Mouse (Mus musculus) layer of hippocampus, postnatal 25 days (tissue): ENCODE data around the gene Herc1. TPM values are rescaled to one million over a fixed set of nuclear protein-coding genes. Genes with fewer than 3 reads are reported as not detected.

Source experiments
- DNase-seq, 2 experiments: peaks; one replicate each; pipeline ENCODE4 v3.0.0; 2022; ENCODE audit warnings: mixed read lengths in 2 of 2, low spot score in 1 of 2; ENCODE audit errors: extremely low spot score in 1 of 2
- total RNA-seq, 2 experiments: library from RNA; stranded (reverse); gene quantifications; 2 replicates each; pipeline ENCODE4 v1.2.3; 2021

Gene Herc1
- 100 to 1,000 TPM in 1 of 2 experiments, 10 to 100 TPM in 1; 95.4 to 121 TPM for total RNA-seq

DNA sequence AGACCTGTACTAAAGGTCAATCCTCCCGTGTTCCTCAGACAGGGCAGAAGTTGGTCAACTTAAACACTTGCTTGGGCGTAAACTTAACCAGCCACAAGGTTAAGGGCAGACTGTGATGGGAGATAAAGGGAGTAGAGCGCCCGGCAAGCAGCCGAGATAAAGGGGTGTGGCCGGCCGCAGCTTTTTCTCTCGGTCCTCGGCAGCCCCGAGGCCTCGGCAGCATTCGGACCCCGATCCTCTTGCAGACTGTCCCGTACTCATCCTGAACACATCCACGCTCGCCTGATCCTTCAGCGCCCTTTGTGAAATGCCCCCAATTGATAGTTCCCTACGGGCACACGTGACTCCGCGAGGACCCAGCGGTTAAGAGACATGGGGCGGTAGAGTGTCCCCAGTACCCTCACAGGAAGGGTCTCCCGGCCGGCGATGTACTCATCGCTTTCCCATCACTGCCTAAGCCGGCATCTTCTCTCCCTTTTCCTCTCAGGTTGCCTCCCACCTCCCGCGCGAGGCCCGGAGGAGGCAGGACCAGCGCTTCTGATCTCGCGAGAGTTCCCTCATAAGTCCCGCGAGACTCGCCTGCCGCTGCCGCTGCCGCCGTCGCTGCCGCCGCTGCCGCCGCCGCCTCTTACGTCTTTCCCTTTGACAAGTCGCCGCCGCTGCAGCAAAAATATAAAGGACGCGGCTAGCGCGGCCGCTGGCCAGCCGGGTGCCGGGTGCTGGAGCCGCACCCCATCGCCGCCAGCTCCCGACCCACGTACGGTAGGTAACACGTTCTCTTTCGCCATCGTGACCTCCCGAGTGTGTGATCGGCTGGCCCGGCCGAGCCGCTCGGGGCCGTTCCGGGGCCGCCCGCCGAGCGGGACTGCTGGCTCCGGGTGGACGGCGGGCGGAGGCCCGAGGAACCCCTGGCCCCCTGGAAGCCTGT lies at the start of gene Herc1:
TSS of gene Herc1 (plus strand) at position 591 of the 928 bp plus-strand sequence.
- DNase-seq = peak; percentile 91

DNA sequence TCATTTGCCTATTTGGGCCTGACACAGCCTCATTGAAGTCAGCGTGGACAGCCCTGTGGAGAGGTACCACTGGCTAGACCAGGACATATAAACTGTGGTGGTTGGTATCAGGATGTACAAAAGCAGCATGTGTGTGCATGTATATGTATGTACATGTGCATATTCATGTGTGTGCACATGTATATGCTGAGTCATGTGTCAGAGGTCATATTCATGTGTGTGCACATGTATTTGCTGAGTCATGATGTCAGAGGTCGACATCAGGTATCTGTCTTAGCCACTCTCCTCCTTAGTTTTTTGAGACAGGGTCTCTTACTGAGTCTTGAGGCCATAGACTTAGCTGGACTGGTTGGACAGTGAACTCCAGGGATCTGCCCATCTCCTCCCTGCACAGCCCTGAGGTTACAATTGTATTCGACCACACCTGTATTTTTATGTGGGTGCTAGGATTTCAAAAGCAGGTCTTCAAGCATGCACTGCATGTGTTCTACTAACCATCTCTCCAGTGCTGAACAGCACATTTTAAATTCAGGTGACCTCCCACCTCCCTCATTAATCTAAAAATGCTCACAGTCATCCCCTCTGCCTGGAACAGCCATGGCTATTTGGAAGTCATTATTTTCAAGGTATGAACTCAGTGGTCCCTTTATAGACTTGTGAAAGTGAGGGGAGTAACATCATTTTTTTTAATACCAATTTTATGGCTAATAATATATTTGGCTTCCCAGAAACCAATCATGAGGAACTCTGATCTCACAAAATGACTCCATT lies 45.7 kb upstream of the Herc1 start:
- no peak for DNase-seq

DNA sequence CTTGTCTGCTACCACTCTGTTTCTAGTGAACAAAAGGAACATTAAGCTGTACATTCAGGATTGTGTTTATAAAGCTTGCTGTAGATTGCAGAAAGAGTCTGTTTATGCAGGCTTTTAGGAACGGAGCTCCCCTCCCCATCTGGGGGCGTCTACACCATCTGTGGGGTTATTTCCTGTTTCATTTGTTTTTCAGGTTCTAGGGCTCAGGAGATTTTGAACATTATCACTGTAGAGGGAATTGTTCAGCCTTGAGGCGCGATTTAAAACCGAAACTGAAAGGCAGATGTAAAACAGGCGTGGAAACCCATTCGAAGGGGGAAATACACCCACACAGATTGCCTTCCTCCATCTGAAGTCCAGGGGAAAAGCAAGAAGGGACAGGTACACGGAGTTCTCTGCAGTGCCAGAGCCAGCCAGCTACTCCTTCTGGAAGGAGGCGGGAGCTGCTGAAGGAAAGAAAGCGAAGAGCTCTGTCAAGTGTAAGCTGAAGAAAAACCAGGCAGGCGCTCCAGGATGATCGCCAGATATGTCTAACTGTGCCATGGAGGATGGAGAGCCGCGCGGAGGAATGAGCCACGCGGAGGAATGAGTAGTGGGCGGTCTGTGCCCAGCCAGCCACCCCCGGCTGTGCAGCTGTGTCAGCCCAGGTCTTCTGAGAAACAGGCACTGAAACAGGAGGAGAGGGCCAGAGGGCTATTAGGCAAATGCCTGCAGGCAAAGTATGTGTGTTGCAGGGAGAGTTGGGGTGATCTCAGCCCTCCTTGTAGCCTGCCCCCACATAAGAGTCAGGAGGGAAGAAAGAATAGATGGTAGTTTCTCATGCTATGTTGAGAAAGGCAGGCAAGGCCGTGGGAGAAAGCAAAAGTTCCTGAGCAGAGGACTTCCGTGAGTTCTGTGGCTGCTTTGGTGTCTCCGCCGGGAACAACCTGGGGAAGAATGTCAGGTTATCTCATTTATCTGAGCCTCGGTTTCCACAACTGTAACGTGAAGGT lies 44.8 kb upstream of the Herc1 start:
- DNase-seq = peak; percentile 42 to 51

DNA sequence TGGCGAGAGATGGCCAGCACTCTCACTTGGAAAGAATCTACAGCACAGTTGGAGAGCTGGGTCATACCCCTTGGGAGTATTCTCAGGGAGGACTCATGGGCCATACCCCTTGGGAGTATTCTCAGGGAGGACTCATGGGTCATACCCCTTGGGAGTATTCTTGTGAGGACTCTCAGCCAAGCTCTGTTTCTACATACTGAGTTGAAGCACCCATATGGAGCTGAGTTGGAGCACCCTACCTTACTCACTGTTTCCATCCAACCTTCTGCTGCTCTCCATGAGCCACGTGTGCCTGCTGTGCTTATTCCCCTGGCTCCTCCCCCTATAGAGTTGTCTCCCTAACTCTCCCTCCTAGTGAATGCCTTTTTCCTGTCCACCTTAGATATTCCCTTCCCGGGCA lies 43.8 kb upstream of the Herc1 start:
- no peak for DNase-seq

DNA sequence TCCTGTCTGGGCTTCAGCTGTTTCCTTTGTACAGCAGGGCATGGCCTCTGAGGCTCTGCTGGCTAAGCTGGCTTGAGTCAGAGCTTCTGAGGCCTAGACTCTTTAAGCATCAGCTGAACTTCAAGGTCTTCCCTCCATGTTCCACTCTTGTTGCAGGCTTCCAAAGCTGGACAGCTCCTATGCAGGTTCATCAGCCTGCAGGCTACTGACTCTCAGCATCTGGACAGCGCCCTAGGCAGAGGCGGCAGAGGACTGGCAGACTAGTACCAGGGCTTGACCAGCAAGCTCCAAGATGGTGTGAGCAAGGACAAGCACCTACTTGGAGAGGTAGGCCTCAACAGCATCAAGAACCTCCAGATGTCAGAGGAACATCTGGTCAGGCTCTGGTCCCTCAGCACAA lies 42.9 kb upstream of the Herc1 start:
- DNase-seq = no peak

DNA sequence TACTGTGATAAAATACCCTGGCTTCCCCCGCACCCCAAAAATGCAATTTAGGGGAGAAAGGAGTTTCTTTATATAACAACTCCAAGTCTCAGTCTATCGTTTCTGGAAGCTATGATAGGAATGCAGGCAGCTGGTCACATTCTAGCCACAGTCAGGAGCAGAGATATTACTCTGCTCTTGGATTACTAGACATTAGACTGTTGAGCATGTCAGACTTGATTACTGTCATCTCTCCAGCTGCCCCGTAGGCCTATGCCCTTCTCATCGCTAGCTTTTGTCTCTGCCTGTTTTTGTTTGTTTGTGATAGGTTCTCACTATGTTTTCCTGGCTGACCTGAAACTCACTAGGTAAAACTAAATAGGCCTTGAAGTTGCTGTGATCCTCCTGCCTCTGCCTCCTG lies 41.5 kb upstream of the Herc1 start:
- no peak for DNase-seq

DNA sequence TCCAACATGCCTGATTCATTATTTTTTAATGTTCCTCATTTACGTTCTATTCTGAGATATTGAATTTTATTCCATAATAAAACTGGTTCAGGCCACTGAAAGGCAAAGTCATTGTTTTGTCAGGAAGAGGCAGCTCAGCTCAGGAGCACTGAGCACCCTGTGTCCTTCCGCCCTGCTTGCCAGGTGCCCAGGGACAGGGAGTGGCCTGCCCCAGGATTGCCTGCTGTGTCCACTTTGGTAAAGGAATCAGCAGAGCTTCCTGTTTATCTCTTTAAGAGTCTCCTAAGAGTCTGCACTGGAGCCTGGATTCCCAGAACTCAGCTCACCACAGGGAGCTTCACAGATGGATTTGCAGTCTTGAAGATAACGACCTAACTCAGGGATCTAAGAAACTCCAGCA lies 38.8 kb upstream of the Herc1 start:
- no peak for DNase-seq

DNA sequence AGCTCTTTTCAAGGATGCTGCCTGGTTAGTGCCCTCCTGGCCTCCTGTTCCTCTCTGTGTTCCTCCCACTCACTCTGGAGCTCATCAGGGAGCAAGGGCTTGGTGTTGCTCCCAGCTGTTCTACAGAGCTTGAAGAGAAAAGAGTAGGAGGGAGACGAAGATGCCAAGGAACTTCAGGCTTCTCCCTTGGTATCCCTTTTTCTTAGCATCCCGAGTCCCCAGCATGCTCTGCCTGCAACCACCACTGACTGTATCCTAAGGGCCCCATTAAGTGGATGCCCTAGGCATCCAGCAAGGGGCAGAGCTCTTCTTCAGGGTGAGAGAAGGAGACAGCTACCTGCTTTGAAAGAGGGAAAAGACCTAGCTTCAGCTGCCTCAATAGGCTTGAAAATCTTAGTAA lies 33.6 kb upstream of the Herc1 start:
- no peak for DNase-seq

DNA sequence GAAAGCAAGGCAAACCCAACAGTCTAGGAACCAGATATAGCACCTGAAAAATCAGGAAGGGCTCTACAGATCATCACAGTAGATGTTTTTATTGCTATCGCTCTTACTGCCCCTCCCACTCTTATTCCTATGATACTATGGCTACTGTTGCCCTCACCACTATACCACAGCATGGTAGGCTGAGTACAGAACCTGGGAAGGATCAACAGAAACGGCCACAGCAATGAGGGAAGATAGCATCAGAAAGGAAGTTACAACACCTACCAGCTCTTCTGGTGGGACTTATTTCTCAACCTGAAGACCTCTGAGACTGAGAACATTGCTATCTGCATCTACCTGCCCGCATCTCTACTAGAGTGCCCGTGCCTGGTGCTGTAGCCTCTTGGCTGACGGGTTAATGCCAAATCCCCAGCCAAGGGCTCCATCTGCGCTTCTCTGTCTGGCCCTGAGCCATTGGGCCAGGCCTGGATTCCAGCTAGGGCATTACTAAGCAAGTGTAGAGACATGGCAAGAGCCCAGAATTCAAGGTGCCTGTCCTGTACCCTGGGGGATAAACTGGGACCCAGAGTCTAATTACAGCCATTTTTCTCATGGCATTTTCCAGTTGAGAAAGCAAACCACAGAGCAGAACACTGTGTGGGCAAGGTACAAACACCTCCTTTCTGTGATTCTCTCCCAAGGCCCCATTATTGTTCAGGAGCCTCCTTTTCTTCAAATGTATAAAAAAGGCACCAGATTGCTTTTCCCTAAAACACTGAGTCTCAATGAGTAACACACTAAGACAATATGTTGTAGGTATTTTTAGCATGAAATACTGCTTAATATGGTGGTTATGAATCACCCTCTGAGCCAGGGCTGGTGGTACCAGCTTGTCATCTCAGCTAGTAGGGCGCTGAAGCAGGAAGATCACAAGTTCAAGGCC lies 28.0 kb upstream of the Herc1 start:
- peak in 1 of 2 experiments; percentile 14 for DNase-seq

DNA sequence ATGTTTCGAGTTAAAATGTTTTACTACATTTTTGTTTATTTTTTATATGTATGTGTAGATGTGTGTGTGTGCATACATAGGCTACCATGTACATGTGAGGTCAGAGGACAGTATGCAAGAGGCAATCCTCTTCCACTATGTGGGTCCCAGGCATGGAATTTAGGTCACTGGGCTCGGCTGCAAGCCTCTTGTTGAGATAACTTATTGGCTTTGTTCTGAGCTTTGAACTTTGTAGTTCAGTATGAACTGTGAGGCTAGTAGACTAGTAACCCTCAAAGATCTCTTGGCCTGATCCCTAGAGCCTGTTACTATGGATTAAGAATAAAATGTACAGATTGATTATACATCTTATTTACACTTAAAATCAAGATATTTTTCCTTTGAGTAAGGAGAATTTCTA lies 23.4 kb upstream of the Herc1 start:
- DNase-seq = no peak

DNA sequence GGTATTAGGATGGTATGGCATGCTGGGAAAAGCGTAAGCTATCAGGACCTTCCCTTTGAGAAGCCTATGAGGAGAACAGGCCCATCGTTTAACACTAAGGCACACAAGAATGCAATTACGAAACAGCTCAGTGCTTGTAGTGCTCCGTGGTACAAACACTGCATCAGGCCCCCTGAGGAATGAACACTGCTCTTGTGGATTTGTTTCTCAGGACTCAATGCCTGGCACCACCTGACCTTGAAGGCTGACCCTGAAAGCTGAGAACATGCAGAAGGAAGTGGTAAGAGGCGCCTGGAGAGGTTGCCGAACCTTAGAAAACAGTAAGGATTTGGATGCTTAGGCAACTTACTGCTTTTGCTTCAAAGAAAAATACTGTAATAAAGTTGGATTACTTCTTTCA lies 20.8 kb upstream of the Herc1 start:
- no peak for DNase-seq

DNA sequence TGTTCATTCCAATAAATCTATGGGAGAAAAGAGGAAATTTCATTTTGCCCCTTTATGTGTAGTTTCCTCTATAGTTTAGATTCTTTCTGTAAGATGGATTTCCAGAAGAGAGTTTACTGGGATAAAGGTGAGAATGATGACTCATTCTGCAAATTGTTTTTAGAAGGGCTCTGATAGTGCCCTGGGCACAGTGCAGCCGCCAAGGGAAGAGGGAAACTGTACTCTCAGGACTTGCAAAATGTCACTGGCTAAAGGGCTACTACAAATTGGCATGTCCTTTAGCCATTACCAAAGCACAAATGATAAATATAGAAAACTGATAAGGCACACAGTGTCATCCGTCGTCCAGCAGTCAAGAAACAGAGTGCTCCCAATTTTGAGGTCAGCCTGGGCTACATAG lies 19.8 kb upstream of the Herc1 start:
- no peak for DNase-seq

DNA sequence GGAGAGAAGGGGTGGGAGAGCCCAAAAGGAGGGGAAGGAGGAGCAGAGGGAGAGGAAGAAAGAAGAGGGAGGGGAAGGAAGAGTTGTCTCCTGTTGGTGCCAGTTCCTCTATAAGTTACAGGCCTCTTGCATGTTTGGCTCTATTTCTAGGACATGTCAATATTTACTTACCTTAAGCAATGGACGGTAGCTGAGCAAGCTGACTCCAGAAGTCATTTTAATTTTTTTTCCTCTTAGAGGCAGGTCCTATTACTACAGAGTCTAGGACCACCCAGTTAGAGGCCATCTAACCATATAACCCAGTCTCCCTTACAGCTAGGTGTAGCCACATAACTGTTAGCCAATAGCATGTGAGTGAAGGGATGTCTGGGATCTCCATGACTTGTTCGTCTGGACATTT lies 18.7 kb upstream of the Herc1 start:
- DNase-seq = no peak

DNA sequence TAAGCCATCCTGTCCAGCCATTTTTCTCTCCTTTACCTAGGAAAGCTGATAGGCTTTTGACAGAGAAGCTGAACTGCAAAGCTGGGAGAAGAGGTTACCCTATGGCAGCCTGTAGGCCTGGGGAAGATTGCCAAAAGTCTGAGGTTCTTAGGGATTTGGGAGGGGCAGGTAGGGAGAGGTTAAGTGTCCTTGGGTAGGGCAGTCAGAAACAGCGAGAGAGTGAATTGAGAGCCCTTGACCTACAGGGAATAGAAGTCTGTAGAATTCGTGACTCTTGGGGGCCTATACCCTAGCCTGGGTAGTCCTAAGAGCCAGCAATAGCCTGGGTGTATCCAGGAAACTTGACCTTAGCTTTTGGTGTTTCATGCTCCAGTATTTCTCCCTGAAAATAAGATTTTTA lies 17.9 kb upstream of the Herc1 start:
- no peak for DNase-seq

DNA sequence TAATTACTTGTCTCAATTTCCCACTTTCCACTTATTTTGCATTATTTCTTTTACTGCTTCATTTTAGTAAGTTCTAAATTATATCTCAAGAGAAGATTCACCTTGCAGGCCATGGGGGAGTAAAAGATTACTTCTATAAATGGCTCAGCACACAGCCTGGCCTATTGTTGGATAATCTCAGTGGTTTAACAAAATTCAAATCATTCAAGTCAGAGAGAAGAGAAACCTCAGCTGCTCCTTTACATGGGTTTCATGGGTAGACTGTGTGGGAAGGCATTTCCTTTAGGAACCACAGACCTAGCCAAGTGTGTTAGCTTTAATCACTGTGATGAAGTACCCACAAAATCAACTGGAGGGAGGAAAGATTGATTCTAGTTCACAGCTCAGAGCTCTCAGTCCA lies 13.0 kb upstream of the Herc1 start:
- no peak for DNase-seq

DNA sequence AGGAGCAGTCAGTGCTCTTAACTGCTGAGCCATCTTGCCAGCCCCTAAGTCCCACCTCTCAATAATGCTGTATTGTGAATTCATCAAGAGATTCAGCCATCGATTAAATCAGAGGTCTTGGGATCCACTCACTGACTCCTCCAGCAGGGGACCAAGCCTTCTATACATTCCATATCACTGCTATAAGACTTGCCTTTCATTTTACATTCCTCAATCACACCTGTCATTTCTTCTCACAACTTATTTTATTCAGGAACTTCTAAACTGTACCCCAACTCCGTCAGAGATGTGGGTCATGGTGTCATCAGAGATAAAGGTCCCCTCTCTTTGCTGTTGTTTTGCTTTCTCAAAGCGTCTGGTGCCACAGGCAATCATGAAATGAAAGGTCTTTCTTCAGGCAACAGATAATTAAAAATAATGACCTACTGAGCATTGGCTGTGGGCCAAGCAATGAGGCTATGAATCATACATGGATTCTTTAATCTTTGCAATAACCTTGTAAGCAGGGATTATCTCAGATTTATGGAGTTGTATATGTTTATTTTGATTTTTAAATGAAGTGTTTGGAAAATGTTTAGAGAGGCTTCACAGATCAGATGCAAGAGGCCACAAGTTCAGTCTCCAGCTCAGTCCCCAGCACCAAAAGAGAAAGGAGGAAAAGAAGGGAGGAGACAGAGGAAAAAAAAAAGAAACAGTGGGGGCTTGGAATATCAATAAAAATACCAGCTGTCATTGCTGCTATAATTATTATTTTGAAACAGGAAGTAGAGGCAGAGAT lies 12.1 kb upstream of the Herc1 start:
- DNase-seq = no peak

DNA sequence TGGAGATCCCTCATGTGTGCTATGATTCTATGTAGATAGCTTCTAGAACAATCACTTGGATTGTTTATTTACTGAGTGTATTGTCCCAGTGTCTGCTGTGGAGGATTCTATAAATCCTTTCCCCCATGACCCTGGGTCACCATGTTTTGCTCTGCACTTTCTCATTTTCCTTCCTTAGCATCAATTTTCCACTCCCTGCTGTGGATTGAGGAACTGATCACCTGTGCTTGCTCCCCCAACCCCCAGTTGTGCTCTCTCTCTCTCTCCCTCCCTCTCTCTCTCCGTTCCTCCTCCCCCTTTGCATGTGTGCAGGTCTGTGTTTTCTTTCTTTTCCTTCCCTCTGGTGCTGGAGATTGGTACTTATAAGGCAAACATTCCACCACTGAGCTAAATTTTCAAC lies 10.5 kb upstream of the Herc1 start:
- DNase-seq = no peak

DNA sequence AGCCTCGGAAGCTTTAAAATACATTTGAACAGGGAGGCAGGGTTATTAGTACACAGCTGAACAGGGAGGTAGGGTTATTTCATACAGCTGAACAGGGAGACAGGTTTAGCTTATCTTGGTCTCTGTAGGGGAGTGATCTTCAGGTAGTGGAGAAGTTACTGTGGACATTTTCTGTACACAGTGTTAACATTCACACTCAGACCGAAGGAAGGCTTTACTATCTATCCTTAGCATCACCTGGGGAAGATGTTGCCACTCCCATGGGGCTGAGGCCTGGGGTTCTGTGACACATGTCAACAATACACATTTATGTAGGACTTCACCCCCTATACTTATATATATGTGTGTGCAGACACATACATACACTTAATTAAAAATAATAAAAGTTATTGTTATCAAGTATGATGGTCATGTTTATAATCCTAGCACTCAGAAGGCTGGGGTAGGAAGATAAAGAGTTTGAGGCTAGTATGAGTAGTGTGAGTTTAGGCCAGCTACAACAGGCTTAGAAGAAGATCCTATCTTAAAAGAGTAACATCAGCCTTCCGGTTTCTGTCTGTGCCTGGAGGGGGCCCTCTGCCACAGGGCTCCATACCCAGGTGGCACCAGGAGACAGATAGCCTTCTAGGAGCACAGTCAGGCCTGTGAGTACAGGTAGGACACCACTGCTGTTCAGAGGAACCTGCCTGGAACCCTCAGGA lies 9.7 kb upstream of the Herc1 start:
- no peak for DNase-seq
